Mouse (Mus musculus): ENCODE data around the gene Paqr5.

The Paqr5 gene

DNA sequence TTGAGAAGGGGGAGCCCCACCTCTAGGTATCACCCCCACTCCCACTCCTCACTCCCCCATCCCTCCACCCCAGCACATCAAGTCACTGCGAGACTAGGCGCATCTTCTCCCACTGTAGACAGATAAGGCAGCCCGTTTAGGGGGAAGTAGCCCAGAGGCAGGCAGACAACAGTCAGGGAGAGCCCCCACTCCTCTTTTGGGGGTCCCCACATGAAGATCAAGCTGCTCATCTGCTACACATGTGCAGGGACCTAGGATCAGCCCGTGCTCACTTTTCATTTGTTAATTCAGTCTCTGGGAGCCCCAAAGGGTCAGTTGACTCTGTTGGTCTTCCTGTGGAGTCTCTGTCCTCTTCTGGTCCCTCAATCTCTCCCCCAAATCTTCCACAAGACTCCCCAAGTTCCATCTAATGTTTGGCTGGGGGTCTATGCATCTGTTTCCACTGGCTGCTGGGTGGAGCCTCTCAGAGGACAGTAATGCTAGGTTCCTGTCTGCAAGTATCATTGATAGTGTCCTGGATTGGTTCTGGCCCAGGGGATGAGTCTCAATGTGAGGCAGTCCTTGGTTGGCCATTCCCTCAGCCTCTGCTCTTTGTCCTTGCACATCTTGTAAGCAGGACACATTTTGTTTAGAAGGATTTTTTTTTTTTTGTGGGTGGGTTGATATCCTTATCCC lies 118.9 kb downstream of the Paqr5 start:
- no peak for DNase-seq

DNA sequence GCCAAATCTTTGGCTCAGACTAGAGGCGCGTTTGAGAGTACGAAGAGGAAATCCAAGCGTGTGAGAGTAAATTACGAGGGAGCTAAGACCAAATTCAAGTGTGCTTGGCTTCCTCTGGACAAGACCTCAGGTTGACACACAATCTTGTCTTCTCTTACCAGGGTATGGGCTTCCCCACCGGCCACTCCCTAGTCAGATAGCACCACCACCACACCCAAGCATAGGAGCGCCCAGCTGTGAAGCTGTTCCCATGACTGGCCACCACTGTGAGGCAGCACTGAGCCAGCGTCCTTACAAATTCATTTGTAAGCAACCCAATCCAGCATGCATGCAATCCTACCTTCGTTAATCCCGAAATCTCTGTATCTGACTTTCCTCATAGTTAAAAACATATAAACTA lies 119.7 kb downstream of the Paqr5 start:
- peak in 1 of 2 experiments; percentile 51 for DNase-seq

DNA sequence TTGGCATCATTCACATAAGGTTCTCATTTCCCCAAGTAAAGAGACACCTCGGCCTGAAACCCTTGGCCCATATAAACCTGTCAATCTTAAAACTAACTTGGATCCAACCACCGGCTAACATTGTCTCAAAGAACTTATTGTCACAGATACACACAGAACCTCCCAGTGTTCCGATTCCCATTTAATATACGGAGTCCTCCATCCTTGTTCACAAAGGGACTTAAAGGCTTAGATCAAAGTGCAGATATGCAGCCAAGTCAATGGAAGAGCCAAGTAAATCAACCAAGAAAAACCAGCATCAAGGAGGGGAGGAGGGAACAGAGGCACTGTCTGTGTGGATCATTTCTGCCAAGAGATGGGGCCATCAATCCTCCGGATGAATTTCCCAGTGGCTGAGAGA lies 121.1 kb downstream of the Paqr5 start:
- DNase-seq: no peak

DNA sequence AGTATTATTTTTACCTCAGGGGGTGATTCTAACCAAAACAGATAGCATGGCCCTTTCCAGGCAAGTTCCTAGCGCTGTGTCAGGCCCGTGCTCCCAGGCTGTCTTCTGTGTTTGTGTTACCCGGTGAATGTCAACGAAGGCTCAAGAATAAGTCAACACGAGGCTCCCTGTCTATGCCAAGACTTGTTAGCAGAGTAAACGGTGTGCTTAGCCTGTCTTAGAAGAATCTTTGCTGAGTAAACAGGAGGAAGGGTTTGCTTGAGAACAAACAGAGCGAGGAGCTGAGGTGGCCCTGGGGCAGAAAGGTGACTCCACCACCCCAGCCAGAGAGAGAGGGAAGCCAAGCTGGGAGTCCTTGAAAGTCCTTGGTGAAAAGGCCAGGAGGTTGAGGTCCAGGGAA lies 122.5 kb downstream of the Paqr5 start:
- DNase-seq: no peak
